In the genomic region with DNA sequence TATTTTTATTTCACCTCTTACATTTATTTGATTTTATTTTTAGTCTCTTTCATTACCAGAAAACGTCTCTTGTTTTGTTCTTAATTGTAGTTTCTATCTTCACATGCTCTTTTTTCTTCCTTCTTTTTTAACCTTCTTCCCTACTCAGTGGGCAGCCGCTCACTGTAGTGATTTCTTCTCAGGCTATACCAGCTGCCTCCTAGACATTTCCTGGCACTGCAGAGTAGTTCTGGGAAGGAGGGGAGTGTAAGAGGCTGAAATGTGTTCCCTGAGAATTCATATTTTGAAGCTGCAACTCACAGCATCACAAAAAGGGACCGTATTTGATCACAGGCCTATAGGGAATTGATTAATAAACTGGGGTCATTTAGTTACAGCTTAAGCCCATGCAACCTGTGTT, we compare ENCODE assay signal across 15 mouse cellular contexts.
DNase-seq lines count a peak whose midpoint lies in the region; ATAC-seq and TF ChIP-seq lines count a peak whose summit lies in the region.
"Had no signal": no experiment of that assay in that cellular context is flagged by ENCODE, and none has a peak within 500 bp of the region (broad histone marks: within the 10 kb centered on the region; RNA-seq: fewer than 3 reads in every experiment).

No protein-coding gene starts in this region.

- H3K4me1 ChIP-seq in forebrain, postnatal 0 days (ENCODE audit: insufficient read depth) = no peaks in the 10 kb centered on the region
- H3K4me1 ChIP-seq in forebrain, embryonic 12.5 days = no peaks in the 10 kb centered on the region
- 0 out of 2 replicates have a peak, but pooled peaks cover 5% of the 10 kb centered on the region for H3K4me1 ChIP-seq in midbrain, embryonic 13.5 days (replicated peaks)
- no peaks in the 10 kb centered on the region for H3K4me1 ChIP-seq in midbrain, postnatal 0 days (ENCODE audit: insufficient read depth, low read length)
- H3K4me1 ChIP-seq in limb, embryonic 15.5 days = peaks cover 7% of the 10 kb centered on the region; the same call in 1 of the 2 replicates
- H3K4me1 ChIP-seq: heart, embryonic 10.5 days; hindbrain, embryonic 13.5 days; liver, embryonic 13.5 days had no signal

- H3K27ac ChIP-seq in forebrain, postnatal 0 days (ENCODE audit: low read depth, low read length) = no peak overlapping the region
- H3K27ac ChIP-seq in forebrain, embryonic 12.5 days = no peak overlapping the region
- no peak overlapping the region for H3K27ac ChIP-seq in midbrain, embryonic 13.5 days
- no peak overlapping the region for H3K27ac ChIP-seq in midbrain, postnatal 0 days (ENCODE audit: low read depth, low read length)
- H3K27ac ChIP-seq in limb, embryonic 15.5 days = 0 out of 2 replicates have a peak overlapping the region, but pooled peaks have one; percentile 58
- H3K27ac ChIP-seq: embryonic facial prominence, embryonic 12.5 days; heart, embryonic 10.5 days; heart, embryonic 15.5 days; hindbrain, embryonic 13.5 days; limb, embryonic 13.5 days; liver, embryonic 13.5 days; macrophage; stomach, postnatal 0 days had no signal

- TF ChIP-seq CTCF in forebrain, postnatal 0 days (IDR thresholded peaks at IDR 0.05; ENCODE audit: low read depth) = no peak
- no peak for TF ChIP-seq CTCF in midbrain, postnatal 0 days (IDR thresholded peaks at IDR 0.05)
- no peak for TF ChIP-seq CTCF in brain, embryonic 14.5 days (IDR thresholded peaks at IDR 0.05; ENCODE audit: borderline replicate concordance, extremely low read depth, insufficient read depth, insufficient read length)

- peak; percentile 79 for ATAC-seq in forebrain, postnatal 0 days
- no peak for ATAC-seq in forebrain, embryonic 12.5 days (ENCODE audit: low FRiP score)
- 0 out of 2 replicates have a peak, but pooled peaks have one; percentile 4 for ATAC-seq in midbrain, embryonic 13.5 days
- no peak for ATAC-seq in midbrain, postnatal 0 days (ENCODE audit: low FRiP score)
- no peak for ATAC-seq in limb, embryonic 15.5 days (ENCODE audit: insufficient number of reproducible peaks, low FRiP score, low TSS enrichment, low read depth)

- no peak overlapping the region for H3K4me3 ChIP-seq in forebrain, postnatal 0 days (ENCODE audit: low read depth, low read length)
- no peak overlapping the region for H3K4me3 ChIP-seq in forebrain, embryonic 12.5 days (replicated peaks)
- H3K4me3 ChIP-seq in midbrain, embryonic 13.5 days (replicated peaks) = no peak overlapping the region
- no peak overlapping the region for H3K4me3 ChIP-seq in midbrain, postnatal 0 days (ENCODE audit: low read depth, low read length)
- H3K4me3 ChIP-seq in limb, embryonic 15.5 days = no peak overlapping the region
- H3K4me3 ChIP-seq: embryonic facial prominence, embryonic 12.5 days; heart, embryonic 15.5 days; liver, embryonic 13.5 days had no signal

- no peaks in the 10 kb centered on the region for H3K27me3 ChIP-seq in forebrain, postnatal 0 days (ENCODE audit: insufficient read depth, low read length)
- no peaks in the 10 kb centered on the region for H3K27me3 ChIP-seq in forebrain, embryonic 12.5 days
- H3K27me3 ChIP-seq in midbrain, embryonic 13.5 days = no peaks in the 10 kb centered on the region
- H3K27me3 ChIP-seq in midbrain, postnatal 0 days (ENCODE audit: insufficient read depth, low read length) = no peaks in the 10 kb centered on the region
- no peaks in the 10 kb centered on the region for H3K27me3 ChIP-seq in limb, embryonic 15.5 days
- H3K27me3 ChIP-seq: embryonic facial prominence, embryonic 12.5 days; heart, embryonic 15.5 days; hindbrain, embryonic 13.5 days; limb, embryonic 13.5 days; liver, embryonic 13.5 days had no signal

- no peak for TF ChIP-seq POLR2A in brain, embryonic 14.5 days (IDR thresholded peaks at IDR 0.05; ENCODE audit: borderline replicate concordance, extremely low read depth, insufficient read depth, insufficient read length, poor library complexity, severe bottlenecking)

- no peak overlapping the region for H3K9ac ChIP-seq in forebrain, postnatal 0 days
- no peak overlapping the region for H3K9ac ChIP-seq in forebrain, embryonic 12.5 days
- no peak overlapping the region for H3K9ac ChIP-seq in midbrain, embryonic 13.5 days (replicated peaks)
- no peak overlapping the region for H3K9ac ChIP-seq in midbrain, postnatal 0 days (replicated peaks; ENCODE audit: low read length, poor library complexity, severe bottlenecking)
- H3K9ac ChIP-seq in limb, embryonic 15.5 days = no peak overlapping the region
- H3K9ac ChIP-seq: embryonic facial prominence, embryonic 12.5 days; heart, embryonic 15.5 days; hindbrain, embryonic 13.5 days; limb, embryonic 13.5 days; liver, embryonic 13.5 days had no signal

- H3K4me2 ChIP-seq in forebrain, postnatal 0 days (ENCODE audit: low read depth) = no peak overlapping the region
- no peak overlapping the region for H3K4me2 ChIP-seq in forebrain, embryonic 12.5 days
- no peak overlapping the region for H3K4me2 ChIP-seq in midbrain, embryonic 13.5 days (replicated peaks)
- no peak overlapping the region for H3K4me2 ChIP-seq in midbrain, postnatal 0 days (ENCODE audit: low read depth, low read length, poor library complexity, severe bottlenecking)
- no peak overlapping the region for H3K4me2 ChIP-seq in limb, embryonic 15.5 days
- H3K4me2 ChIP-seq: liver, embryonic 13.5 days had no signal

- no peaks in the 10 kb centered on the region for H3K9me3 ChIP-seq in forebrain, postnatal 0 days (ENCODE audit: low read length)
- H3K9me3 ChIP-seq in forebrain, embryonic 12.5 days = no peaks in the 10 kb centered on the region
- H3K9me3 ChIP-seq in midbrain, embryonic 13.5 days = no peaks in the 10 kb centered on the region
- H3K9me3 ChIP-seq in midbrain, postnatal 0 days (ENCODE audit: low read length) = no peaks in the 10 kb centered on the region
- H3K9me3 ChIP-seq in limb, embryonic 15.5 days = no peaks in the 10 kb centered on the region
- H3K9me3 ChIP-seq: embryonic facial prominence, embryonic 12.5 days; heart, embryonic 10.5 days; heart, embryonic 15.5 days; hindbrain, embryonic 13.5 days; limb, embryonic 13.5 days; liver, embryonic 13.5 days had no signal

- 48% methylated on average over 3 of the region's 3 CpGs for WGBS in forebrain, postnatal 0 days
- WGBS in forebrain, embryonic 12.5 days = 63% methylated on average over 3 of the region's 3 CpGs
- WGBS in midbrain, embryonic 13.5 days = 62% methylated on average over 3 of the region's 3 CpGs
- 65% methylated on average over 3 of the region's 3 CpGs for WGBS in midbrain, postnatal 0 days
- 56% methylated on average over 3 of the region's 3 CpGs for WGBS in limb, embryonic 15.5 days

- no peaks in the 10 kb centered on the region for H3K36me3 ChIP-seq in forebrain, postnatal 0 days (ENCODE audit: insufficient read depth)
- H3K36me3 ChIP-seq in forebrain, embryonic 12.5 days (replicated peaks) = no peaks in the 10 kb centered on the region
- no peaks in the 10 kb centered on the region for H3K36me3 ChIP-seq in midbrain, embryonic 13.5 days
- no peaks in the 10 kb centered on the region for H3K36me3 ChIP-seq in midbrain, postnatal 0 days (ENCODE audit: insufficient read depth, low read length)
- H3K36me3 ChIP-seq in limb, embryonic 15.5 days = no peaks in the 10 kb centered on the region
- H3K36me3 ChIP-seq: embryonic facial prominence, embryonic 12.5 days; heart, embryonic 10.5 days; heart, embryonic 15.5 days; hindbrain, embryonic 13.5 days; limb, embryonic 13.5 days; liver, embryonic 13.5 days had no signal

- DNase-seq in forebrain, postnatal 0 days = peak; percentile 24
- no peak for DNase-seq in midbrain, postnatal 0 days (ENCODE audit: low spot score)
- peak; percentile 33 for DNase-seq in brain, embryonic 14.5 days (ENCODE audit: low read depth)
- no peak for DNase-seq in B cell, adult 2 months

Comparison
In these comparisons a context has a peak if more than half of its experiments do, and no peak if none do; other contexts are left out.
1. ATAC-seq: peak in forebrain, postnatal 0 days (single experiment) and midbrain, embryonic 13.5 days (single experiment); none in forebrain, embryonic 12.5 days (single experiment), midbrain, postnatal 0 days (single experiment) and limb, embryonic 15.5 days (single experiment).
2. DNase-seq: peak in forebrain, postnatal 0 days (single experiment) and brain, embryonic 14.5 days (single experiment); none in midbrain, postnatal 0 days (single experiment) and B cell, adult 2 months (0 of 2).